Mouse (Mus musculus) cortical plate, adult 2 months (tissue): ENCODE results near the gene Stxbp6.

Experiments used
- CTCF ChIP-seq: fragments of 200-500 bp; IDR thresholded peaks from 2 replicates; pipeline ENCODE4 v1.5.1; 2011; ENCODE audit warnings: mild to moderate bottlenecking, control low read depth, low read length; ENCODE audit not compliant: insufficient read depth; ENCODE audit errors: extremely low read depth
- POLR2A ChIP-seq: fragments of 200-500 bp; IDR thresholded peaks from 2 replicates; pipeline ENCODE4 v1.6.1; 2011; ENCODE audit warnings: mild to moderate bottlenecking, low read length, control low read depth; ENCODE audit not compliant: insufficient read depth; ENCODE audit errors: extremely low read depth

- no peak for TF ChIP-seq CTCF
- no peak for TF ChIP-seq POLR2A
These were observed 178.0 kb downstream of the Stxbp6 start for GRCm38 (mm10) chr12:44896460-44896859.
